Mouse (Mus musculus): ENCODE data around the gene Notch2.
"Not testable (repeated sequence)": the region's sequence is repeated elsewhere in the genome, so short reads cannot be mapped to it uniquely, and the experiment has no call there.

The Notch2 gene

DNA sequence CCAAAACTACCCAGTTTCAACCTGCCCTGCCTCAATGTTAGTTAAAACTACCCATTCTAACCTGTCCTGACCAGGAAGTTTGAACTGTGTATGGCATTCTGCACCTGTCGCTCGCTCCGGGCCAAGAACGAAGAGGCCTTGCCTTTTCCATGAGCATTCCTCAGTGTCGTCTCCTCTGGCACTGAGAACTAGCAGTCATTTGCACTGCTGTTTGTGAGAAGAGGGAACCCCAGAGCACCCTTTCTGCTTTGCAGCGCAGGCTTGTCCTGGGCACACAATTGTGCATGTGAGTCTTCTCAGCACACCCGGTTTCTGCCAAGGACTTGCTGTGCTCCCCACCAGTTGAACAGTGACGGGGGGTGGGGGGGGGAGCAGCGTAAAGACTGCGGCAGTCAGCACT lies 15.6 kb downstream of the Notch2 start:
- DNase-seq (ENCODE audit: low read depth, low spot score) = no peak

DNA sequence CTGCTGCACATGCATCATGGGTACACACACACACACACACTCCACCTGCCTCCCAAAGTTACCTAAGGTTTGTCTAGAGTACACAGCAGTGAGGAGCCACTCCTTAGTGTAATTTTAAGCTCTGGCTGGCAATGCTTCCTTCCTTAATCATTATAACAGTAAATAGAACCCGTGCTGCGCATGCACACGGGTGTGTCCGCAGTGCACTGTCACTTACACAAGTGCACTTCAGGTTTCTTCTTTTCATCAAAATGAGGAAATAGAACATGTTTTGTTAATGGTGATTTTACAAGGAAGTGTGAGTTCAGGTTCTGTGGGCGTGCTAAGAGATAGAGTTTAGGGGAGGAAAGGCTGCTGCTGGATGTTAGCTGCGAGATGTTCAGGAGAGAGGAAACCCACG lies 17.8 kb downstream of the Notch2 start:
- no peak for DNase-seq (ENCODE audit: low read depth, low spot score)

DNA sequence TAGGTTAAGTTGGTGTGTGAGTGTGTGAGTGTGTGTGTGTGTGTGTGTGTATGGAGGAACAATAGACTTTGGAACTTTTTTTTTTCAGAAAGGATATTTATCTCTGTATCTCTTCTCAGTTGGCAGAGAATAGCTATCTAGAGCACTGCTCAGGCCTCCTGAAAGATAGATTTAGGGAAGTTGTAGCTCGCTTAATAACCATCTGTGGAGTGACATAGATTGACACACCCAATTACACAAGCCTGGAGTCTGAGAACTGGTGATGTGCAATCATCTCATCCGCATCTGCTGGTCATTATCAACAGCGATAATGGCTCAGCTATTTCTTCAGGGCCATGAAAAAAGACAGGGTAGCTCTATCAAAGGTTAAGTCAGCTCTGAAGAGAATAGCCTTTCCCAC lies 18.9 kb downstream of the Notch2 start:
- no peak for DNase-seq (ENCODE audit: low read depth, low spot score)

DNA sequence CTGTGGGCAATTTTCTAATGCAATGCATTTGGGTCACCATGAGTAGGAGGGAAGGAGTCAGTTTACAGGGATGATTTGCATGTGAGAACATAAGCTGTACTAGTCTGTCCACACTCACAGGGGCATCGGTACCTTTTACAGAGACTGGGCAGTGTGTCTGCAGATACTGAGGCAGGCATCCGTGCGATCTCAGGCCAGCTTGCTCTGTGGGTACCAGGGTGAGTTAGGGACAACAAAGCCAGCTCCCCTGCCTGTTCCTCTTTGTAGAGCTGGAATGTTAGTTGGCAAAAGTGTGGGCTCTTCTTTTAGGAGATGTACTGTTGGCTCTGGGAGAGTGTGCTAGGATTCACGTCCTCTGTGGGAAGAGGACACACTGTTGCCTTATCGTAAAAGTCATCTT lies 19.6 kb downstream of the Notch2 start:
- no peak for DNase-seq (ENCODE audit: low read depth, low spot score)

DNA sequence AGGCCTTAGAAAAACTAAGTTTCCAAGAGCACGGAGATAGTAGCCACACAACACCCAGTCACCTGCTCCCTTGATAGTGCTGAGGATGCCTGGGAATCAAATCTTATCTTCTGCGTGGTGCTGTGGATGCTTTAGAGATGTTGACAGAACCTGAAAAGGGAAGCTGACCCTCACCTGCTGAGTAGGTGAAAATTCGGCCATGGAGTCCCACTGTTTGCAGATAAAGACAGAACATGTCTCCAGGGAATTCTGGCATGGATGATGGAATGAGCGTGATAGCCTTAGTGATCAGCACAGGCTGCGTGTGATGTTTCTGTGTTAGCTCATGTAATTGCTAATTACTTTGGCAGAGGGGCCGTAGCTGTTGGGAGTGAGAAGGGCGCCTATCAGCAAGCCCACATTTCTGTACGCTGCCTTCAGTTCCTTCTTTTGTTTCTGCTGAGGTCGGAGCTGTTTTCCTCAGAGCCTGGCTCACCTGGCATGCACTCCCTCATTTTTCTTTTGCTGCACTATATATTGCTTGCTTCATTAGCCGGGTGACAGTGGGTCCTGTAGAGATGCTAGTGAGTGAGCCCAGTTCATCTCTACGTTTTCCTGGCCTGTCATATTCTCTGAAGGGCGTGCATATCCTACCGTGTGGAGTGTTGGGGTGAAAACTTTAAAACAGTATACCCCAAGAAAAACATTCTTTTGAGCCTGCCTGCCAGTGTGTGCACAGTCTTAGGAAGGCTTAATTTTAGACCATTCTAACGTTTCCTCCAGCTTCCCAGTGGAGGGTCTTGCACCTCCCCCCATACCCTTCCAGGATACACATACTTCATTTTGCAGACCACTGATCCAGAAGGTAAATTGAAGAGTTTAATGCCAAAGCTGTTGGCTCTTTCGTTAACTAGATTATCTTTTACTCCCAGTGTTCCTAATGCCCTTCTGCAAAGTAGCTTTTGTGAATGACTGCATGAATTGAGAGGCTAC lies 21.6 kb downstream of the Notch2 start:
- no peak for DNase-seq (ENCODE audit: low read depth, low spot score)

DNA sequence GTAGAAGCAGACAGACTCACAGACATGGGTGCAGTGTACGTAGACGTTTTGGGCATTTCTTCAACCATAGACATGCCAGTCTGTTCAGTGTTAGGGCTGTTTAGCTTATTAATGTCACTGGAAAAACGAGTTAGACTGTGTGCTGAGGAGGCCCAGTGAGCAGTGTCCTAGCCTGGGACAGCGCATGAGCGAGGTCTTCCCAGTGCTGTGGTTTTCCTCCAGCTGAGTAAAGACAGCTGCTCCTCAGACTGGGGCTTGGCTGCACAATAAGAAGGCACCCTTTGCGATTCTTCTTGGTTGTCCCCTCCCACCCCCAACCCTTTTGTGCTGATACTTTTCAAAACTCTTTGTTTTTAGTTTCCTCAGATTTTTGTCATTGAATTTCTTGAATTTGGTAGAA lies 22.8 kb downstream of the Notch2 start:
- DNase-seq (ENCODE audit: low read depth, low spot score) = no peak

DNA sequence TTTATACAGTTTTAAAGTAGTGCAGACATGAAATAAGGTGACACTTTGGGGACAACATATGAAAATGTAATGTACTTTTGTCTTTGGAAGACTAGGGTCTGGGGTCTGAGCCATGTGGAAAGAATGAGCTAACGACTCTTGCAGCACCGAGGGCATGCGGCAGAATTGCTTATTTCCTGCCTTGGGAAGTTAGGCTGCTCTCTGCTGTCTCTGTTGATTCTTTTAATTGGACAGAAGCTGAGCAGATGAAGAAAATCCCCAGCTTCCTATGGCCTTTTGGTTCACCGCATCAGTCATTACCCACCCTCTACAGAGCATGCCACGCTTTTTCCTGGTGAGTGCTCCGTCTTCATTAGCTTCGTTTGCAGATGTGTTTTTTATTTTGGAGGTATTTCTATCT lies 23.8 kb downstream of the Notch2 start:
- DNase-seq (ENCODE audit: low read depth, low spot score) = no peak

DNA sequence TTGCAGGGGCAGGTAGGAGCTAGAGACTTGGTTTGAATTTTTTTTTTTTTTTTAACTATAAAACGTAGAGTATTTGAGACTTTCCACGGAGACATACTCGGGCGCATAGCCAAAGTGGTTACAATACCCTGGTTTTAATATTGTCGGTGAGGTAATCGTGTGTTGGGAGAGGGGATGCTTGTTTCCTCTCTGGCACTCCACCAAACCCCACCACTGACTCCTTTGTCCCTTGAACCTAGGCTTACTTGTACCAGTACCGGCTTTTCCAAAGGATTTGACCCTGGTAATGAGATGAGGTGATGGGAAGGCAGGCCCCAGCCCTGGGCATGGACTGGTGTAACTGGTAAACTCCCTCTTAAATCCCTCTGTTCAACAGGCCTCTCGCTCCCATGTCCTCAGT lies 25.3 kb downstream of the Notch2 start:
- no peak for DNase-seq (ENCODE audit: low read depth, low spot score)

DNA sequence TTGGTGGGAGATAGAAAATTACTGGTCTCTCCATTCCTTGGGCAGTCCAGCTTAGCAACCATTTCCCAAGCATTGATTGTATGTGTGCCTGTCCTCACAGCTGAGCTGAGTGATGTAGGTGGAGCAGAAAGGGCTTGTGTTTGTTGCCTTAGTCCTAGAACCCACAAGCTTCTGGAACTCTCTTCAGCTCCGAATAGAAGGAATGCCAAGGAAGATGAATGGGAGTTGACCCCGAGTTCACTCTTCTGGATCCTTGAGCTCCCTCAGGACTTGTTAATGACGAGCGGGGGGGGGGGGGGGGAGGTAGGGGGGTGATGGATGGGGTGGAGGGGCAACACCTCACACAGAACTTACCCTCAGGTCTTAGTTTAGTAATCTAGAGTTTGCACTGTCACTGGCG lies 25.9 kb downstream of the Notch2 start:
- no peak for DNase-seq (ENCODE audit: low read depth, low spot score)

DNA sequence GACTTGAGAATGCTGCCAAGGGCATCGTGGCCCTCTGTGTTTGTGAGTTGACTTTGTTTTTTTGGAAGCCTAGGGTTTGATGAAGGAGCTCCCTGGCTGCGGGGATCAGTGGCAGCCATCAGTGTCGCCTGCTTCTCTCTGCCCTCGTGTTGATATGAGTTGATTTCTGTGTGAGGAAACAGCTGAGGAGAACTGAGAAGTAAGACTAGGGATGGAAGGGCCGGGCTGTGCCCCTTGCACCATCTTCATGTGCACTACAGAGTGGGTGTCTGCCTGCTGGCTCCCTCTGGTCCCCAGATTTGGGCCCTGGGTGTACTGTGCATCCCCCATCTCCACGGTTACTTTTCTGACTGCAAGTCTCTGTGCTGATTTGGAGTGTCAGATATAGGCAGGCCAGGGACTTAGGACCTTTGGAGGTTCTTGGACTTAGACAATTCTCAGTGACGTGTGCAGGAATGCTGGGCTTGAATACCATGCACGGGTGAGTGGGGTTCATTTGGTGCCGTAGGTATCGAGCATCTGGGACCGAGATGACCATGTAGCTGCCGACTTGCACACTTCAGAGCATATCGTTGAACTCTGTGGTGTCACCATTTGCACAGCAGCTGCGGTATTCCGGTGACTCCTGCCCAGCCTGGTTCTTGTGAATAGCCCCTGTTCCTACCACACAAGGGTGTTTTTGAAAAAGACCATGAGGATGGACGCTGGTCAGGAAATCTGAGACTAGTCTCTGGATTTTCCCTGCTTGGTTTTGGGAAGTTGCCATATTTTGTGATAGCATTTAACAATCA lies 26.5 kb downstream of the Notch2 start:
- DNase-seq (ENCODE audit: low read depth, low spot score) = no peak

DNA sequence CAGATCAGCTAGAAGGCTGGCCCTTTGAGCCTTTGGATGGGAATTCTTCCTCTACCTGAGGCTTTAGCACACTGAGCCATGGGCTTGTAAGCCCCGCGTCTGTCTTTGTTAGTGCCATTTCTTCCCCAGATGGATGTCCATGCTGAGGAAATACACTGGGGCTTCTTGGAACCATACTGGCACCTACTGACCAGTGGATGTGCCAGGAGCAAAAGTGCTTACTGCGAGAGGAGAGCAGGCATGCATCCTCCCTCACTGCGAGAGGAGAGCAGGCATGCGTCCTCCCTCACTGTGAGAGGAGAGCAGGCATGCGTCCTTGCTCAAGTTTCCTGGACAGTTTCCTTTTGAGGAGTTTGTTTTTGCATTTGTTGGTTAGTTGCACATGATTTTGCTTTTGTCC lies 27.5 kb downstream of the Notch2 start:
- no peak for DNase-seq (ENCODE audit: low read depth, low spot score)

DNA sequence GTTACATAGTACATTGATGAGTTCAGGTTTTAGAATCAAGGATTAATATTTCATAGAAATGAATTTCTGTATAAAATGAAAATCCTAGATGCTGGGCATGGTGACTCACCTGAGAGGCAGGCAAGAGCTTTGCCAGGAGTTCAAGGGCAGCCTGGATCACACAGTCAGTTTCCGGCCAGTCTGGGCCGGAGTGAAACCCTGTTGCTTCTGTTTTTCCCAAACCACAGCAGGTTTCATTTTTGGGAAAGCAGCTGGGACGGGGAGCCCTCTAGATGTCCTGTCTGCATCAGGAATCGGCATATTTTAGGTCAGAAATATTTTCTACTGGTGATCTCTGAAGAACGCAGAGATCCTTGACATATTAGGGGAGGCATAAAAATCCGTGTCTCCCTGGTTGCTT lies 29.0 kb downstream of the Notch2 start:
- DNase-seq (ENCODE audit: low read depth, low spot score) = no peak

DNA sequence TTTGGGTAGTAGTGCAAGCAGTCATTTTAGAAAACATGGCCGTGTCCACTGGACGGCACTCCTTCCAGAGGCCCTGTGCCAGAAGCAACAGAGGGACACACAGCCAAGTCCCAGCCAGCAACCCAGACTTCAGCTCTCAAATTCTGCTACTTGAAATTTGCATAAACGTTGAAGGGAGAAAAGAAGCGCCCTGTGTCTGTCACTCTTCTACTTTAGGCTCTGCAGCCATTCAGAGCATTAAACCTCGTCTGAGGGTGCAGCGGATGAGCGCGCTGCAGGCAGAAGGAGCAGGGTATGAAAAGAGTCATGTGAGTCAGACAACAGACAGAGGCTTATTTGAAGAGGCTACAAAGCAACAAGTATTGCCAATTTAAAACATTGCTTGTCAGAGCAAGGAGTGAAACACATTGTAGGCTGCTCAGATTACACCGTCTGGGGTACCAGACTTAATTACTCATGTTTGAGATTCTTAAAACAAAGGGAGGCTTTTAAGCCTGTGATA lies 29.7 kb downstream of the Notch2 start:
- no peak for DNase-seq (ENCODE audit: low read depth, low spot score)

DNA sequence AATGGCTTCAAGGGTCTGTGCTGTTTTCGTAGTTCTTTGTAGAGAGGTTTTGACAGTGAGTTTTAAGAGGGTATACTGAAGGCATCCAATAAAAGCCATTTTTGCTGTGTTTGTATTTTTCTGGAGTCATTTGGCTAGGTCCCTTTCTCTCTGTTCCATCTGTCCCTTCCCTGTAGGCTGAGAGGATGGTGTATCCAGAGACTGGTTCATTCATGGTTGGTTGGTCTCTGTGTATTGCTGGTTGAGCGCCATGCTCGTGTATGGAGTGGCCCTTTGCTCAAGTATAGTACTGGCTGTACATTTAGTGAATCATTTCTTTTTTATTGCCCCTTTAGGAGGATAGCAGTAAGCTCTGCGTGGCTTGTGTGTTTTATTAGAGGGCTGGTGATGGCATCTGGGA lies 30.3 kb downstream of the Notch2 start:
- no peak for DNase-seq (ENCODE audit: low read depth, low spot score)

DNA sequence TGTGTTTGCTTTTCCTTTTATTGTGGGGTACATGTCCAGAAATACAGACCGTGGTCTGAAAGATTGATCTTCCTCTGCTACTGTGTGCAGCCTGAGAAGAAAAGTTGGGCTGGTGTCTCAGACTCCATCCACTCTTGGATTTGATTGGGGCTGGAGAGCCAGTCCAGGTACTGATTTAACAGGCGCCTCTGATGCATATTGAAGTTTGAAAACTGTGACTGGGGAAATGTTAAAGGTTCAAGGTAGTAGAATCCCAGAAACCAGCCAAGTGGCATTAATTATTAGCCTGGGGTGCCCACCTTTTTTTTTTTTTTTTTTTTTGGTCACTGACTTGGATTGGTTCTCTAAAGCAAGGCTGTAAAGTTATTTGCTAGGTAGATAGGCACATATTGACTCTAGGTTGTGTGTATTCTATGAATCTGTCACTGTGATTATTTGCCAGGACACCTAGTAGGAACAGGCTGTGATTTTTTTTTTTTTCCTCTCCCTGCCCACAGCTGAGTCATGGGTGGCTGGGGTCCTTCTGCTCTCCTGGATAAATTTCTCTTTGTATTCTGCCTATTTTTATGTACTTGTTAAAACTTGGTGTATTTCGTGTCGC lies 31.5 kb downstream of the Notch2 start:
- no peak for DNase-seq (ENCODE audit: low read depth, low spot score)

DNA sequence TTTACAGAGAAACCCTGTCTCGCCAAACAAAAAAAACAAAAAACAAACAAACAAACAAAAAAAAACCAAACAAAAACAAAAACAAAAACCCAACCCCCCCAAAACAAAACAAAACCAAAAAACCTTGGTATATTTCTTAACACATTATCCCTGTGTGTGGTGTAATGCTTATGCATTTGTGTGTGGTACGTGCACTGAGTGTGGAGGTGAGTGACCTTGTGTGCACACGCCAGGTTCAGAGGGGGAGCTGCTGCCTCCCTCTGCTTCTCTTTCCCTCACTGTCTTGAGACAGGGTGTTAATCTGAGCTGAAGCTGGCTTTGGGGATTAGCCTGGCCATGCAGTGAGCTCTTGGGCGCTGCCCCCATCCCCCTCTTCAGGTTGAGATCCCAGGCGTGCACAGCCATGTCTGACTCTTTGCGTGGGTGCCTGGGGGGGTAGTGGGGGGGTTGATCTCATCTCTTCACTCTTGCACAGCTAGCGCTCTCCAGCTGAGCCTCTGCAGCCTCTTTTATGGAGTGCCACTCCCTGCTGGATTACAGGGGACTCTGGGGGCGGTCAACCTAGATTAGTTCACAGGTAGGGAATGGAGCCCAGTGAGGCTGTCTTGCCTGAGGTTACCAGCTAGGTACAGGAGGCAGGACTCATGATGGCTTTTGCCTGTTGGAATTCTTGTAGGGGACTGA lies 32.3 kb downstream of the Notch2 start:
- DNase-seq (ENCODE audit: low read depth, low spot score) = no peak

DNA sequence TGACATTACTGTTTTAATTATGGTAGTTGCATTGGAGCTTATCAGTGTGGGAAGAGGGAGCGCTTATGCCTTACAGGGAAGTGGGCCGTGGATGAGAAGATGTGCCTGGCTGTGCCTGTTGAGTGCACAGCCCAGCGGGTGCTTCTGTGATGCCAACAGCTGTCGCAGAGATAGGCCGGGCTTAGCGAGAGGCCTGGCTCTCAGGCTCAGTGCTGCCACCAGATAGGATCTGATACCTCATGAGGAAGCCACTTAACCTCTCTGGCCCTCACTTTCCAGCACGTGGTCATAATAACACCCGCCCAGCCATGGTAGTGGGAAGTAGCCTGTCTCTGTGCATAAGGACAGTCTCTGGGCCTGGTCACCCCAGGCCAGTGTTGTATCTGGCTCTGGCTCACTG lies 33.0 kb downstream of the Notch2 start:
- no peak for DNase-seq (ENCODE audit: low read depth, low spot score)

DNA sequence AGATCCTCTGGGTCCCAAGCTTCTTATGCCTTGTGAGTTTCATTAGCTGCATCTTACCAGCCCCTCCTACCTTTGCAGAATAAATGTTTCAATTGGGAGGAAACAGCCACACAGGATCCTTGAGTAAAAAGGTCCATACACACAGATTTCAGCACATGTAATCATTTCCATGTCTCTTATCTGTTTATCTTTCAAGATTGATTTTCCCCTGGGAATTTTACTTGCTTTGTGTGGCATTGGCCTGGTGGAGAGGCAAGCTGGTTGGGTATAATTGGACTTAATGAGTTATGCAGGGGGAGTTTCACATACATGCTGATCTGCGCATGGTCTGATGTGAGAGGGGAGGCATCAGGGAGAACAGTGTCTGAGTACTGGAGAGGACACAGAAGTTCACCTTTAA lies 36.3 kb downstream of the Notch2 start:
- no peak for DNase-seq (ENCODE audit: low read depth, low spot score)

DNA sequence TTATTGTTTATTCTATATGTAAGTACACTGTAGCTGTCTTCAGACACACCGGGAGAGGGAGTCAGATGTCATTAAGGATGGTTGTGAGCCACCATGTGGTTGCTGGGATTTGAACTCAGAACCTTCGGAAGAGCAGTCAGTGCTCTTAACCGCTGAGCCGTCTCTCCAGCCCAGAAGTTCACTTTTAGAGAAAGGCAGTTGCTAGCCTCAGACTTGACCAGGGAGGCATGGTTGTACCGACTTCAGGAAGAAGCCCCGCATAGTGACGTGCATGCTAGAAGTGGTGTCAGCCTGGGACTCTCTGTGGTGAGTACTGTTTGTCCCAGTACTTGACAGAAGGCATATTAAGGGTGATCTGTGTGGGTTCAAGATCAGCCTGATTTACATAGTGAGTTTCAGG lies 36.8 kb downstream of the Notch2 start:
- DNase-seq (ENCODE audit: low read depth, low spot score) = not testable (repeated sequence)

DNA sequence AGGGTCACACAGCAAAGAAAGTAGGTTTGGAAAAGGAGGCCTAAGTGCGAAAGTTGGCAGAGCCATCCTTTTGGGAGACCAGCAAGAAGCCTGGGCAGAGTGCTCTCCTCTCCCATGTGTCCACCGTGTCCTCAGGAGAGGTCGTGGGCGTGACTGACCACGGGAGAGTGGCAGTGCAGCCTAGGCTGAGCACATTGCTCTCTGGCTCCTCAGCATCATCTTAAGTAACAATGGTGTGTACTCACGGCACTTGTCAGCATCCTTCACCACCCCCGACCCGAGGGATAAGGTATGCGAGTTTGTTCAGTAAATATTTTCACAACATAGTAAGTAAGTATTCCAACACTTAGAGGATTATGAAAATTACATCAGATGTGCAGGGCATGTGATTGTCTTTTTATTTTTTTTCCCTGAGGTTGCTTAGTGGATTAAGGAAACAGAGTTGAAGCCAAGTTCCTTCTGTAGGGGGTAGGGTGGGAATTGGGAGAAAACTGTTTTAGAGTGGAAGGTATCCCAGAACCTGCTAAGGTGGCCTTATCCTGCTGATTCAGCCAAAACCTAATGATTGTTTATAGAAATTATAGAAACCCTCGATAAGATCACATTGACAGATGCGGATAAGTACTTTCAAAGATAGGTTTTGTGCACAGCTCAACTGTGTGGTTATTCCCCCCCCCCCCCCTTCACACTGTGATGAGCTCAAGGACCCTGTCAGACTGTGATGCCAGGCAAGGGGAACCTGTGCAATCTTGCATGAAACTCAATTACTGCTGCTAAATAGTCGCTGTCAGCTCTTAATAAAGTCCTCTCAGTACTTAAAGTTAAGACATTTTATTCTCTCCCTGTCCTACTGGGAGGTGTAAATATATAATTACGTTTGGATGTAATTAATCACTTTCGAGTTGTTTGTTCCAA lies 37.4 kb downstream of the Notch2 start:
- no peak for DNase-seq (ENCODE audit: low read depth, low spot score)
